In genomic region chr15:84631560-84631959, GRCm38 (mm10) we compare ENCODE assay signal across 9 mouse cellular contexts. TPM values are rescaled to one million over a fixed set of nuclear protein-coding genes. Genes with fewer than 3 reads are reported as not detected.
DNase-seq lines count a peak whose midpoint lies in the region; ATAC-seq and TF ChIP-seq lines count a peak whose summit lies in the region.
"Had no signal": no experiment of that assay in that cellular context is flagged by ENCODE, and none has a peak within 500 bp of the region (broad histone marks: within the 10 kb centered on the region; RNA-seq: fewer than 3 reads in every experiment).

No protein-coding gene starts in this region.

- no peak overlapping the region for H3K4me3 ChIP-seq in gastrocnemius, adult 2 months
- no peak overlapping the region for H3K4me3 ChIP-seq in intestine, postnatal 0 days (ENCODE audit: low read depth, low read length)
- H3K4me3 ChIP-seq in limb, embryonic 10.5 days: no peak overlapping the region
- H3K4me3 ChIP-seq in midbrain, postnatal 0 days (ENCODE audit: low read depth, low read length): no peak overlapping the region
- H3K4me3 ChIP-seq: midbrain, embryonic 12.5 days had no signal

- TF ChIP-seq CTCF in gastrocnemius, adult 2 months (IDR thresholded peaks at IDR 0.05): peak; percentile 88
- TF ChIP-seq CTCF in intestine, postnatal 0 days (IDR thresholded peaks at IDR 0.05; ENCODE audit: low read depth): peak; percentile 100
- TF ChIP-seq CTCF in midbrain, postnatal 0 days (IDR thresholded peaks at IDR 0.05): peak; percentile 100

- no peaks in the 10 kb centered on the region for H3K27me3 ChIP-seq in intestine, postnatal 0 days (replicated peaks; ENCODE audit: control insufficient read depth, insufficient read depth, low read length)
- H3K27me3 ChIP-seq in limb, embryonic 10.5 days (ENCODE audit: low read depth, poor library complexity, severe bottlenecking): no peaks in the 10 kb centered on the region
- no peaks in the 10 kb centered on the region for H3K27me3 ChIP-seq in midbrain, postnatal 0 days (ENCODE audit: insufficient read depth, low read length)

- DNase-seq in adrenal gland, adult (ENCODE audit: inconsistent age in 2 of 2, low spot score in 1 of 2): peak; percentile 62 to 87
- DNase-seq in adrenal gland, adult 8-10 months: no peak
- DNase-seq in cerebellum, postnatal 25 days: peak; percentile 81 to 90
- DNase-seq in gastrocnemius, adult 2 months: peak; percentile 77
- peak; percentile 91 for DNase-seq in limb, embryonic 10.5 days (ENCODE audit: low spot score)
- DNase-seq in midbrain, postnatal 0 days (ENCODE audit: low spot score): peak; percentile 86
- DNase-seq in spleen, postnatal 10 days (ENCODE audit: low spot score in 2 of 2): peak; percentile 50 to 77

- no peak overlapping the region for H3K4me2 ChIP-seq in intestine, postnatal 0 days (replicated peaks; ENCODE audit: low read depth)
- H3K4me2 ChIP-seq in midbrain, postnatal 0 days (ENCODE audit: low read depth, low read length, poor library complexity, severe bottlenecking): no peak overlapping the region
- H3K4me2 ChIP-seq: midbrain, embryonic 12.5 days had no signal

- no peak overlapping the region for H3K27ac ChIP-seq in gastrocnemius, adult 2 months
- no peak overlapping the region for H3K27ac ChIP-seq in intestine, postnatal 0 days (ENCODE audit: low read depth, low read length)
- H3K27ac ChIP-seq in limb, embryonic 10.5 days: no peak overlapping the region
- H3K27ac ChIP-seq in midbrain, postnatal 0 days (ENCODE audit: low read depth, low read length): no peak overlapping the region
- H3K27ac ChIP-seq: midbrain, embryonic 12.5 days had no signal

- peak; percentile 65 for ATAC-seq in intestine, postnatal 0 days
- ATAC-seq in midbrain, postnatal 0 days (ENCODE audit: low FRiP score): peak; percentile 47; the same call in 1 of the 2 replicates

- H3K4me1 ChIP-seq in intestine, postnatal 0 days (replicated peaks; ENCODE audit: control insufficient read depth, insufficient read depth, low read length): no peaks in the 10 kb centered on the region
- no peaks in the 10 kb centered on the region for H3K4me1 ChIP-seq in limb, embryonic 10.5 days
- H3K4me1 ChIP-seq in midbrain, postnatal 0 days (ENCODE audit: insufficient read depth, low read length): peaks cover 14% of the 10 kb centered on the region; the same call in 1 of the 2 replicates

- intact Hi-C loops in gastrocnemius, adult 2 months (cut with DNase I): loop anchor here (1.0 to 5.0 kb wide), 2 partner anchors 509 to 558 kb away; partner anchors contain the start of gene Pnpla5

- H3K36me3 ChIP-seq in intestine, postnatal 0 days (ENCODE audit: control insufficient read depth, insufficient read depth): no peaks in the 10 kb centered on the region
- H3K36me3 ChIP-seq in limb, embryonic 10.5 days: no peaks in the 10 kb centered on the region
- H3K36me3 ChIP-seq in midbrain, postnatal 0 days (ENCODE audit: insufficient read depth, low read length): no peaks in the 10 kb centered on the region
- H3K36me3 ChIP-seq: midbrain, embryonic 12.5 days had no signal

- 0% methylated on average over 7 of the region's 7 CpGs for WGBS in intestine, postnatal 0 days
- 2% methylated on average over 7 of the region's 7 CpGs for WGBS in limb, embryonic 10.5 days
- 0% methylated on average over 7 of the region's 7 CpGs for WGBS in midbrain, postnatal 0 days

- H3K9ac ChIP-seq in intestine, postnatal 0 days (ENCODE audit: low read depth, low read length): no peak overlapping the region
- no peak overlapping the region for H3K9ac ChIP-seq in midbrain, postnatal 0 days (replicated peaks; ENCODE audit: low read length, poor library complexity, severe bottlenecking)
- H3K9ac ChIP-seq: midbrain, embryonic 12.5 days had no signal

- no peaks in the 10 kb centered on the region for H3K9me3 ChIP-seq in intestine, postnatal 0 days (ENCODE audit: control insufficient read depth)
- H3K9me3 ChIP-seq in limb, embryonic 10.5 days (replicated peaks): no peaks in the 10 kb centered on the region
- no peaks in the 10 kb centered on the region for H3K9me3 ChIP-seq in midbrain, postnatal 0 days (ENCODE audit: low read length)
- H3K9me3 ChIP-seq: midbrain, embryonic 12.5 days had no signal

RNA-seq across cellular contexts. Expression of gene Prr5, which starts 37.9 kb away (rescaled TPM):
- total RNA-seq in adrenal gland, adult 8-10 months (2022): 1 to 10 TPM; 4.8 to 8.3 (median 6.0) TPM
- total RNA-seq in gastrocnemius, adult 2 months (2021): 1 to 10 TPM; 3.0 to 4.3 TPM
- polyA plus RNA-seq in intestine, postnatal 0 days (2015; fragmentation: Nextera tagmentation; extraction: Ambion mirVana): 68.5 and 83.0 TPM in 2 replicates
- 16.3 and 16.5 TPM in 2 replicates for polyA plus RNA-seq in limb, embryonic 10.5 days (2016; fragmentation: Nextera tagmentation; extraction: Ambion mirVana)
- total RNA-seq in midbrain, postnatal 0 days (2014; rRNA removed): 25.8 and 33.4 TPM in 2 replicates
- 37.8 and 40.7 TPM in 2 replicates for polyA plus RNA-seq in midbrain, postnatal 0 days (2015; fragmentation: Nextera tagmentation; extraction: Ambion mirVana)
